Mouse (Mus musculus) lung, adult 2 months (tissue): ENCODE measurements around the gene Cyp2f2.

Source experiments
- CTCF ChIP-seq: fragments of 200-500 bp; IDR thresholded peaks from 2 replicates; pipeline ENCODE4 v1.5.1; 2011; ENCODE audit warnings: mild to moderate bottlenecking, low read length, control low read depth; ENCODE audit not compliant: insufficient read depth
- POLR2A ChIP-seq: fragments of 200-500 bp; IDR thresholded peaks from 2 replicates; pipeline ENCODE4 v1.6.1; 2011; ENCODE audit warnings: low read depth, mild to moderate bottlenecking, control low read depth, low read length, borderline replicate concordance; ENCODE audit errors: extremely low read depth

DNA sequence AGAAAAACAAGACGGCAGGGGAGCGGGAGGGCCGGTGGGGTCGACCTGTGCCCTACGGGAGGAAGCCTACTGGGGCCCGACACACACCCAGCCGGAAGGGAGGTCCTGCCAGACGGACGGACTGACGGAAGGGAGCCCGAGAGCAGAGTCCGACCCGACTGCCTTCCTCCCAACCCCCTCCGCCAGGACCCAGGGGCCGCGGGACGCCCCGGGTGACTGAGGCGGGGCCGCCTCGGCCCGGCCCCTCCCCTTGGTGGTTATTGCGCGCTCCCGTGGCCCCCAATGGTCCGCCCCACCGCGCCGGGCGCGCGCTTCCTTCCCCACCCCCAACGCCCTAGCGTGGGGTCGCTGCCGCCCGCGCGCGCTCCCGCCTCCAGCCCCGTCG lies 46.5 kb downstream of the Cyp2f2 start:
- TF ChIP-seq CTCF (no peak), POLR2A (peak; percentile 93)
